Mouse (Mus musculus): ENCODE results near the gene Xpr1. TPM values are rescaled to one million over a fixed set of nuclear protein-coding genes. Genes with fewer than 3 reads are reported as not detected.

Xpr1 gene
- polyA plus RNA-seq, 1 experiment from 2014 or later, result 3.2 TPM

Small RNAs within 50 kb of the gene (microRNA-seq; reads per million reads assigned to microRNA genes)
- not detected for gene Gm22569

Other genes with a start within 250 kb of the Xpr1 start
- 0.12 and 0.33 TPM in 2 replicates for gene BC034090, start 173.0 kb downstream of the Xpr1 start, polyA plus RNA-seq (2015; fragmentation: Nextera tagmentation; extraction: Ambion mirVana)
- gene Acbd6, start 140.7 kb upstream of the Xpr1 start, polyA plus RNA-seq (2015; fragmentation: Nextera tagmentation; extraction: Ambion mirVana), result 28.6 and 29.1 TPM in 2 replicates